9 mouse cellular contexts compared by ENCODE assay signal in the genomic region with DNA sequence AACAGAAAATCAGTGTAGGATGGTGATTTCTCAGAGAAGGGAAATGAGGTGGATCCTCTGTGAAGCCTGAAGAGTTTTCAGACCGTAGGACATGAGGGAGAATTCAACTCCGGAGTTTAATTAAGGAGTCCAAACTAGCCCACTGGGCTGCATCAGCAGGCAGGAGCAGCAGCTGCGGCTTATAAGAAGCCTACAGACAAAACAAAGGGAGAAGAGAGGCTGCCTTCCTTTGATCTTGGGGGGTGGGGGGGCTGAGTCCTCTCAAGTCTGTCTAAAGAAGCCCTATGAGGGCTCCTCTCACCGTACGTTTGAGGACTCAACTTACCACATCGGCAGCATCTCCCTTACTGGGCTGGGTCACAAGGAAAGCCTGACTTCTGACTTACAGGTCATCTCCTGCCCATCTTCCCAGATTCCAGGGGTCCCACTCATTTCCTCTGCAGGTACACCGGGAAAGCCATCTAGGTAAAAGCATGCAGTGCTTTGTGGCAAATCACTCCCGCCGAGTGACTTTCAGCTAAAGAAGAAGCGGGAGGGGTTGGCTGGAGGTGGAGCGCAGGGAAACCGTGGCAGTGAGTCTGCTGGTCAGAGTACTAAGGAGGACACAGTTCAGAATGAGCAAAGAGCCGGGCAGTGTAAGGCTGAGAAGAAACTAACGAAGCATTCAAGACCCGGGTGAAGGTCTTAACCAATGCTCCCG. TPM values are rescaled to one million over a fixed set of nuclear protein-coding genes. Genes with fewer than 3 reads are reported as not detected.
DNase-seq lines count a peak whose midpoint lies in the region; ATAC-seq and TF ChIP-seq lines count a peak whose summit lies in the region.
"Had no signal": no experiment of that assay in that cellular context is flagged by ENCODE, and none has a peak within 500 bp of the region (broad histone marks: within the 10 kb centered on the region; RNA-seq: fewer than 3 reads in every experiment).

No protein-coding gene starts in this region.

- H3K9ac ChIP-seq in lung, embryonic 14.5 days = no peak overlapping the region; the same call in 1 of the 2 replicates
- peak overlapping the region; percentile 33 for H3K9ac ChIP-seq in forebrain, postnatal 0 days
- H3K9ac ChIP-seq in stomach, embryonic 15.5 days = no peak overlapping the region

- WGBS in lung, embryonic 14.5 days = 15% methylated on average over 16 of the region's 16 CpGs
- 9% methylated on average over 16 of the region's 16 CpGs for WGBS in forebrain, postnatal 0 days
- 25% methylated on average over 16 of the region's 16 CpGs for WGBS in stomach, embryonic 15.5 days

- H3K27me3 ChIP-seq in lung, embryonic 14.5 days (ENCODE audit: insufficient read depth, low read length) = no peaks in the 10 kb centered on the region
- H3K27me3 ChIP-seq in forebrain, postnatal 0 days (ENCODE audit: insufficient read depth, low read length) = no peaks in the 10 kb centered on the region
- H3K27me3 ChIP-seq in stomach, embryonic 15.5 days (replicated peaks) = no peaks in the 10 kb centered on the region

- DNase-seq in lung, embryonic 14.5 days = no peak
- DNase-seq in lung, adult 18-20 months = no peak
- no peak for DNase-seq in forebrain, postnatal 0 days
- DNase-seq in kidney, postnatal 36 days = peak; percentile 58 to 60
- no peak for DNase-seq in right cerebral cortex, adult 2 months (ENCODE audit: low spot score in 2 of 2)
- DNase-seq in cerebellum, postnatal 36 days = no peak
- DNase-seq in cerebellum, postnatal 14 days = no peak

- H3K4me3 ChIP-seq in lung, embryonic 14.5 days (ENCODE audit: low read depth, low read length) = no peak overlapping the region
- H3K4me3 ChIP-seq in forebrain, postnatal 0 days (ENCODE audit: low read depth, low read length) = no peak overlapping the region
- no peak overlapping the region for H3K4me3 ChIP-seq in stomach, embryonic 15.5 days (replicated peaks)

- no peaks in the 10 kb centered on the region for H3K36me3 ChIP-seq in lung, embryonic 14.5 days (ENCODE audit: insufficient read depth)
- no peaks in the 10 kb centered on the region for H3K36me3 ChIP-seq in forebrain, postnatal 0 days (ENCODE audit: insufficient read depth)
- H3K36me3 ChIP-seq in stomach, embryonic 15.5 days = no peaks in the 10 kb centered on the region

- H3K4me2 ChIP-seq in lung, embryonic 14.5 days = peak overlapping the region; percentile 8; the same call in 1 of the 2 replicates
- peak overlapping the region; percentile 29 for H3K4me2 ChIP-seq in forebrain, postnatal 0 days (ENCODE audit: low read depth)
- H3K4me2 ChIP-seq in stomach, embryonic 15.5 days = peak overlapping the region; percentile 16; the same call in 1 of the 2 replicates

- H3K27ac ChIP-seq in lung, embryonic 14.5 days (ENCODE audit: low read depth) = no peak overlapping the region
- no peak overlapping the region for H3K27ac ChIP-seq in forebrain, postnatal 0 days (ENCODE audit: low read depth, low read length)
- no peak overlapping the region for H3K27ac ChIP-seq in stomach, embryonic 15.5 days
- H3K27ac ChIP-seq: macrophage had no signal

- H3K4me1 ChIP-seq in lung, embryonic 14.5 days (ENCODE audit: insufficient read depth) = peaks cover 7% of the 10 kb centered on the region
- H3K4me1 ChIP-seq in forebrain, postnatal 0 days (ENCODE audit: insufficient read depth) = peaks cover 15% of the 10 kb centered on the region
- peaks cover 16% of the 10 kb centered on the region for H3K4me1 ChIP-seq in stomach, embryonic 15.5 days

- peak; percentile 61 for ATAC-seq in lung, embryonic 14.5 days (ENCODE audit: insufficient read depth)
- ATAC-seq in forebrain, postnatal 0 days = 0 out of 2 replicates have a peak, but pooled peaks have one; percentile 18
- no peak for ATAC-seq in stomach, embryonic 15.5 days (ENCODE audit: insufficient read depth, low FRiP score, low read depth)

- TF ChIP-seq CTCF in lung, embryonic 14.5 days (IDR thresholded peaks at IDR 0.05; ENCODE audit: low read depth) = no peak
- no peak for TF ChIP-seq CTCF in forebrain, postnatal 0 days (IDR thresholded peaks at IDR 0.05; ENCODE audit: low read depth)

- no peaks in the 10 kb centered on the region for H3K9me3 ChIP-seq in lung, embryonic 14.5 days (ENCODE audit: low read depth, low read length)
- no peaks in the 10 kb centered on the region for H3K9me3 ChIP-seq in forebrain, postnatal 0 days (ENCODE audit: low read length)
- H3K9me3 ChIP-seq in stomach, embryonic 15.5 days = no peaks in the 10 kb centered on the region

RNA-seq across cellular contexts. Expression of gene Hs2st1, which starts 13.2 kb away (rescaled TPM):
- polyA plus RNA-seq in lung, embryonic 14.5 days (2014; fragmentation: Nextera tagmentation; extraction: Ambion mirVana) = 11.9 and 13.3 TPM in 2 replicates
- 47.1 and 57.7 TPM in 2 replicates for total RNA-seq in forebrain, postnatal 0 days (2014; rRNA removed)
- polyA plus RNA-seq in forebrain, postnatal 0 days (2015; fragmentation: Nextera tagmentation; extraction: Ambion mirVana) = 9.9 and 14.1 TPM in 2 replicates
- 12.8 and 13.9 TPM in 2 replicates for polyA plus RNA-seq in stomach, embryonic 15.5 days (2015; fragmentation: Nextera tagmentation; extraction: Ambion mirVana)

RNA-seq across cellular contexts. Expression of gene Selenof, which starts 13.3 kb away (rescaled TPM):
- polyA plus RNA-seq in lung, embryonic 14.5 days (2014; fragmentation: Nextera tagmentation; extraction: Ambion mirVana) = 497 and 531 TPM in 2 replicates
- 347 and 486 TPM in 2 replicates for total RNA-seq in forebrain, postnatal 0 days (2014; rRNA removed)
- 660 and 719 TPM in 2 replicates for polyA plus RNA-seq in forebrain, postnatal 0 days (2015; fragmentation: Nextera tagmentation; extraction: Ambion mirVana)
- 640 and 675 TPM in 2 replicates for polyA plus RNA-seq in stomach, embryonic 15.5 days (2015; fragmentation: Nextera tagmentation; extraction: Ambion mirVana)

Comparison
In these comparisons a context has a peak if more than half of its experiments do, and no peak if none do; other contexts are left out.
1. DNase-seq: peak in kidney, postnatal 36 days (2 of 2); none in lung, embryonic 14.5 days (single experiment), lung, adult 18-20 months (0 of 2), forebrain, postnatal 0 days (single experiment), right cerebral cortex, adult 2 months (0 of 2), cerebellum, postnatal 36 days (0 of 2) and cerebellum, postnatal 14 days (0 of 2).
2. Peak in every context shown above with its lines, with median percentiles within 50 percentile points of each other: H3K4me2 ChIP-seq.